6 mouse cellular contexts compared by ENCODE assay signal in genomic region chr6:3192424-3192820, GRCm38 (mm10).
DNase-seq lines count a peak whose midpoint lies in the region; ATAC-seq lines count a peak whose summit lies in the region.
"Not testable (repeated sequence)": the region's sequence is repeated elsewhere in the genome, so short reads cannot be mapped to it uniquely, and the experiment has no call there.

No protein-coding gene starts in this region.

- ATAC-seq in heart, embryonic 13.5 days (ENCODE audit: extremely low read depth, insufficient number of reproducible peaks, low FRiP score, low TSS enrichment): peak; percentile 37; the same call in 1 of the 2 replicates
- peak; percentile 67 for ATAC-seq in hindbrain, embryonic 11.5 days (ENCODE audit: low FRiP score)
- ATAC-seq in hindbrain, embryonic 13.5 days (ENCODE audit: low FRiP score): peak; percentile 52
- ATAC-seq in liver, embryonic 11.5 days (replicated peaks; ENCODE audit: low FRiP score): 0 out of 2 replicates have a peak, but pooled peaks have one; percentile 41
- ATAC-seq in neural tube, embryonic 12.5 days (ENCODE audit: low FRiP score, low read depth): 0 out of 2 replicates have a peak, but pooled peaks have one; percentile 48

- not testable (repeated sequence) for H3K27me3 ChIP-seq in heart, embryonic 13.5 days (replicated peaks); hindbrain, embryonic 11.5 days (ENCODE audit: control insufficient read depth, insufficient read depth, low read length); hindbrain, embryonic 13.5 days; liver, embryonic 11.5 days (replicated peaks; ENCODE audit: control insufficient read depth, insufficient read depth, low read length); neural tube, embryonic 12.5 days (replicated peaks)

- not testable (repeated sequence) for H3K4me2 ChIP-seq in heart, embryonic 13.5 days; hindbrain, embryonic 11.5 days (replicated peaks; ENCODE audit: low read depth, low read length); hindbrain, embryonic 13.5 days; liver, embryonic 11.5 days; neural tube, embryonic 12.5 days (replicated peaks)

- not testable (repeated sequence) for H3K4me3 ChIP-seq in heart, embryonic 13.5 days; hindbrain, embryonic 11.5 days (ENCODE audit: low read depth, low read length); hindbrain, embryonic 13.5 days; liver, embryonic 11.5 days (ENCODE audit: low read depth, low read length); neural tube, embryonic 12.5 days

- H3K9ac ChIP-seq in heart, embryonic 13.5 days; hindbrain, embryonic 11.5 days (ENCODE audit: low read depth, low read length); hindbrain, embryonic 13.5 days; liver, embryonic 11.5 days (ENCODE audit: low read depth, low read length); neural tube, embryonic 12.5 days: not testable (repeated sequence)

- H3K27ac ChIP-seq in heart, embryonic 13.5 days (replicated peaks); hindbrain, embryonic 11.5 days (ENCODE audit: low read depth, low read length); hindbrain, embryonic 13.5 days; liver, embryonic 11.5 days (ENCODE audit: low read depth, low read length); neural tube, embryonic 12.5 days: not testable (repeated sequence)

- not testable (repeated sequence) for H3K9me3 ChIP-seq in heart, embryonic 13.5 days; hindbrain, embryonic 11.5 days (ENCODE audit: control insufficient read depth, low read length); liver, embryonic 11.5 days (ENCODE audit: control insufficient read depth, low read length)
- H3K9me3 ChIP-seq in hindbrain, embryonic 13.5 days: peaks cover 16% of the 10 kb centered on the region
- H3K9me3 ChIP-seq in neural tube, embryonic 12.5 days: peaks cover 12% of the 10 kb centered on the region

- not testable (repeated sequence) for H3K36me3 ChIP-seq in heart, embryonic 13.5 days; hindbrain, embryonic 11.5 days (ENCODE audit: control insufficient read depth, insufficient read depth, low read length); hindbrain, embryonic 13.5 days; liver, embryonic 11.5 days (ENCODE audit: control insufficient read depth, insufficient read depth, low read length); neural tube, embryonic 12.5 days

- WGBS in heart, embryonic 13.5 days: 48% methylated on average over 1 of the region's 1 CpGs
- WGBS in hindbrain, embryonic 11.5 days: 62% methylated on average over 1 of the region's 1 CpGs
- 75% methylated on average over 1 of the region's 1 CpGs for WGBS in hindbrain, embryonic 13.5 days
- WGBS in liver, embryonic 11.5 days: 75% methylated on average over 1 of the region's 1 CpGs
- 55% methylated on average over 1 of the region's 1 CpGs for WGBS in neural tube, embryonic 12.5 days

- peak; percentile 37 for DNase-seq in 416B (ENCODE audit: low read depth)
- DNase-seq in hindbrain, embryonic 11.5 days (ENCODE audit: low spot score); liver, embryonic 11.5 days (ENCODE audit: low spot score): not testable (repeated sequence)

- H3K4me1 ChIP-seq in heart, embryonic 13.5 days; hindbrain, embryonic 11.5 days (replicated peaks; ENCODE audit: control insufficient read depth, insufficient read depth, low read length); hindbrain, embryonic 13.5 days (replicated peaks); liver, embryonic 11.5 days (replicated peaks; ENCODE audit: control insufficient read depth, insufficient read depth, low read length); neural tube, embryonic 12.5 days: not testable (repeated sequence)
